Mouse (Mus musculus) adipocyte (in vitro differentiated cells): Measurements from ENCODE around the gene Dppa3.

Source experiments
- DNase-seq: peaks from one replicate; pipeline ENCODE4 v3.0.0-alpha.2; 2016; ENCODE audit warnings: low spot score

Gene Dppa3

GRCm38 (mm10) chr6:122626110-122626509 is at the start of gene Dppa3:
TSS of gene Dppa3 (plus strand) at chr6:122626410.
- DNase-seq = no peak

GRCm38 (mm10) chr6:122577030-122577429 is 49.2 kb upstream of the Dppa3 start:
- no peak for DNase-seq

GRCm38 (mm10) chr6:122579086-122579485 is 47.1 kb upstream of the Dppa3 start:
- no peak for DNase-seq

GRCm38 (mm10) chr6:122591027-122591758 is 35.0 kb upstream of the Dppa3 start:
- no peak for DNase-seq

GRCm38 (mm10) chr6:122592905-122593304 is 33.3 kb upstream of the Dppa3 start:
- DNase-seq = no peak

GRCm38 (mm10) chr6:122595637-122596036 is 30.6 kb upstream of the Dppa3 start:
- DNase-seq = no peak

DNA sequence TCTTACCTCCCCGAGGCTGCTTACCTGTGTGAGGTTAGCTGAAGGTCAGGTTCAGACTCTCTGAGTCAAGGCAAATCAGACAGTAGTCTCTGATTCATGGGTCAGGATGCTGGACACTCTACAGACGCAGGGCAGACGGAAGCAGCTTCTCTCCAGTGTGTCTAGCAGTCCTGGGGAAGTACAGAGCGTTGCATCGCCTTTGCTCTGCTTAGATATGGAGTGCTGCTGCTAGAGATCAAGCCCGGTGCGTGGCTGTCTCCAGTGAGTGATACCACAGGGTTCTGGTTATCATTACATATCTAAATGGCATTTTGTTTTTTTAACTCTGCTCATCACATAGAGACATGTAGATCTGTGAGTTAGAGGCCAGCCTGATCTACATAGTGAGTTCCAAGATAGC is 29.6 kb upstream of the Dppa3 start:
- no peak for DNase-seq

GRCm38 (mm10) chr6:122598014-122598413 is 28.2 kb upstream of the Dppa3 start:
- DNase-seq = no peak

- no peak for DNase-seq
Measured at GRCm38 (mm10) chr6:122598436-122598835, 27.8 kb upstream of the Dppa3 start.

DNA sequence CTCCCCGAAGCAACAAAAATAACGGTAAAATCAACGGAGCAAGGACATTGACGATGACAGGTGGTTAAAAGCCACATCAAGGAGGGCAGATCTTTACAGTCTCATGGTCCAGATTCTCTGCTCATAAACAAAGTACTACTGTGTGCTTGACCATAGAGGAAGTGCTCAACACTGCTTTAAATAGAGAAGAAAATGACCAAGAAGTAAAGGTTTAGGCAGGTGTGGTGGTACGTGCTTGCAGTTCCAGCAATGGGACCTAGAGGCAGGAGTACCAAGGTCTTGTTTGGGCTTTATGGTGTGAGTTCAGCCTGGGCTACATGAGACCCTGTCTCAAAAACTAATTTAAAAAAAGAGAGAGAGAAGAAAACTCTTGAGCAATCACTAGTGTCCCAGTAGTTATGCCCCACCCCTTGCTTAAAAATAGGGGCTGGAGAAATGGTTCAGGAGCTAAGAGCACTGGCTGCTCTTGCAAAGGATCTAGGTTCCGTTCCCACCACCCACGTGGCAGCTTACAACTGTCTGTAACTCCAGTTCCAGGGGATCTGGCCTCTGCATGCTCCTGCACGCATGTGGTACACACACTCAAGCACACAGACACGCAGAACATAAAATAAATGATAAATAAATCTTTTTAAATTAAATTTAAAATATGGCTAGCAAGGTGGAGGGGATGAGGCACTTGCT is 27.0 kb upstream of the Dppa3 start:
- no peak for DNase-seq

DNA sequence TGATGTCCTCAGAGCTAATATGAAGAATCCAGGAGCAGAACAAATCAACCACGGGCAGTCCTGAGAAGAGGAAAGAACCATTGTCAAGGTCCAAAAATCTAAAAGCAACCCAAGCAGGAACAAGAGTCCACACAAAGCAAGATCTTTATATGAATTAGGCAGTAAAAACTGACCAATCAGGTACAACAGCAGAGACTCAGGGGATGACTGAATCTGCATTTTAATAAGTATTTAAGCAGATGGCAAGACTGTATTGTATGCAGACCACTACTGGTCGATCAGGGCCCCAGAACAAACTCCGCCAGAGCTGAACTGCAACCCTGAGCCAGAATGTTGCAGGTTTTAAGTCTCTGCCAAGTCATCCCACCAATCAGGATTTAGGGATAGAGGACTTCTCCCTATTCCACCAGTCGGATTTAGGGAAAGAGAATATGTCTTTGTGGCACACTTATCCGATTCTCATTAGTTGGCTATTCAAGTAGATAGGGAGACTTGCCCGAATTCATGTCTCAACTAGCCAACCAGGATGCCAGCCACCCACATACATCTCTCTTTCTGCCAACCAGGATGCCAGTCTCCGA is 26.1 kb upstream of the Dppa3 start:
- no peak for DNase-seq

- DNase-seq = no peak
Measured at GRCm38 (mm10) chr6:122601031-122601430, 25.2 kb upstream of the Dppa3 start.

GRCm38 (mm10) chr6:122601615-122602014 is 24.6 kb upstream of the Dppa3 start:
- peak; percentile 14 for DNase-seq

- DNase-seq = peak; percentile 92
Measured at GRCm38 (mm10) chr6:122602242-122602991, 23.8 kb upstream of the Dppa3 start, which contains the start of gene Apobec1. TSS of gene Apobec1 (minus strand) at chr6:122602444.

DNA sequence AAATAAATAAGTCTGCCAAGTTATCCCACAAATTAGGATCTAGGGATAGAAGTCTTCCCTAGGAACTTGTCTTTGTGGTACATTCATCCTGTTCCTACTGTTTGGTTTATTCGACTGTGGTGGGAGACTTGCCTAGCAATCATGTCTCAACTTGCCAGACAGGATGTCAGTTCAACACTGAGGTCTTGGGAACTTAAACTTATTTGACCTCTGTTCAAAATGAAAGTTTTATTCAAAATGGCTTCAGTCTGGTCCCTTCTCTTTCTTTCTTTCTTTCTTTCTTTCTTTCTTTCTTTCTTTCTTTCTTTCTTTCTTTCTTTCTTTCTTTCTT is 23.3 kb upstream of the Dppa3 start:
- DNase-seq = no peak

- no peak for DNase-seq
Measured at GRCm38 (mm10) chr6:122604260-122604659, 21.9 kb upstream of the Dppa3 start.

DNA sequence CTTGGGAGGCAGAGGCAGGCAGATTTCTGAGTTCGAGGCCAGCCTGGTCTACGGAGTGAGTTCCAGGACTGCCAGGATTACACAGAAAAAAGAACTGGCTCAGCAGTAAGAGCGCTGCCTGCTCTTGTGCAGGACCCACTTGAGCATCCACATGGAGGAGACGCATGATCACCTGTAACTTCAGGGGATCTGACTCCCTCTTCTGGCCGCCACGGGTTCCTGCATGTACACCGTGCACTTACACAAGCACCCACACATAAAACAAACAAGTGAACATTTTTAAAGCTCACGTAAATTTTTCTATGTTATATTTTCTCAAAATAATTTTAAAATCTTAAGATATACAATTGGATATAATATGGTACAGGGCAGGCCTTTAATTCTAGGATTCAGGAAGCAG is 20.7 kb upstream of the Dppa3 start:
- DNase-seq = no peak

GRCm38 (mm10) chr6:122606661-122607060 is 19.5 kb upstream of the Dppa3 start:
- DNase-seq = no peak

DNA sequence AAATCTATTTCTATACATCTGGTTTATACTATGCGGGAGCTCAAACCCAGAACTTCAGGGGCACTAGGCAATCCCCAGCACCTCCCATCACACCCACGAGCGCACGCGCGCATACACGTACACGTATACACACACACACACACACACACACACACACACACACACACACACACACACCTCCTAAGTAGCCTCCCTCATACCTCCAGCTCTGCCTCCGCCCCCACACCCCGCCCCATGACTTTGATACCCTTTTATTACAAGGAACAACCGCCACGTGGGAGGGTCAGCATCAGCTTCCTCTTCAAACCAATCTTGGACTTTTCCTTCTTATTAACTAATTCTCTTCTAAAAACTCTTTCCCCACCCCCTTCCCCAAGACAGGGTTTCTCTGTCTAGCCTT is 18.5 kb upstream of the Dppa3 start:
- DNase-seq = no peak

DNA sequence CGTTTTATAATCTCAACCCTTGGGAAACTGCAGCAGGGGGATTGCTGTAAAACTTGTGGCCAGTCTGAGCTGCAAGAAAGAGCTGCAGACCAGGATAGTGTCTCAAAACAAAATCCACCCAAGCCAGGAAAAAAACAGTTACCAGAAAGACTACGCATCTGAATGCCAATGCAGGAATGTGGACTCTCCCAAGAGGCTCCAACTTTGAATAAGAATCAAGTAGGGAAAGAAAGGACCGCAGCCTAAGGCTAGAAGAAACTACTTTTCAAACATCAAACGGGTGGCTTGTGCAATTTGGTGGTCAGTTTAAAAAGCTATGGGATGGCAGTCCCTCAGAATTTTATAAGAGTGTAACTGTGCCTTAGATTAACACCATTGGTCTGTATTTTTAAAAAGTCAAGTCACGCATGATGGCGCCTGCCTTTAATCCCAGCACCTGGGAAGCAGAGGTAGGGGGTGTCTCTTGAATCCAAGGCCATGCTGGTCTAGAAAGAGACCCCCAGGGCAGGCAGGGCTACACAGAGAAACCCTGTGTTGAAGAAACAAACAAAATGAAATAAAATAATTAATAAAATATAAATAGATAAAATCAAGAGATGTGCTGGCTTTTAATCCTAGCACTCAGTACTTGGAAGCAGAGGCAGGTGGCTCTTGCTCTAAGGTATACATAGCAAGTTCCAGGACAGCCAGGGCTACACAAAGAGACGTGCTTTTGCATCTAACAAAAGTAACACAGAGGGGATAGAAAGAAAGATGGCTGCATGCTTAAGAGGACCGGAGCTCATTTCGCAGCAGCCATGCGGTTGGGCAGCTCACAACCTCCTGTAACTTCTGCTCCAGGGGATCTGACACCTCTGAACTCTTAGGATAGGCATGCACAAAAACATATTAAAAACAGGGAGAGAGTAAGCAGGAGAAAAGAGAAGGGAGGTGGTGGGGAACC is 17.5 kb upstream of the Dppa3 start:
- no peak for DNase-seq

DNA sequence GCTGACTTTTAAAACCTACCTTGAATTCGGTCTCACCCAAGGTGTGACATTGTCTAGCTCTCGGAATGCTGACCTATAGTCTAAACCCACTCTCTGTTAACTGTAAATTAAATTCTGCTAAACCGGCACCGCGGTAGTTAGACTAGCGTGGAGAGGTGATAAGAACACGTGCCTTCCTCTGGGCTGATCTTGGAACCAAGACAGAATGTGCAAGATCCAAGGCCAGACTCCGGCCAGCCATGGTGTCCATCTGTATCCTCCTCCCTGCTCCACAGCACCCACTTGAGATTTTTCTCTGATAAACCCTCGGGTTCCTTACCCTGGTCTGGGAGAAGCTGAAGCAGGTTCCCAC is 16.9 kb upstream of the Dppa3 start:
- no peak for DNase-seq

- DNase-seq = no peak
Measured at GRCm38 (mm10) chr6:122609771-122610170, 16.4 kb upstream of the Dppa3 start, which contains the start of gene Gdf3. TSS of gene Gdf3 (minus strand) at chr6:122610087.
